Mouse (Mus musculus): Measurements from ENCODE around the gene Mex3d. TPM values are rescaled to one million over a fixed set of nuclear protein-coding genes. Genes with fewer than 3 reads are reported as not detected.

Mex3d gene
- total and polyA plus RNA-seq, 3 experiments, result 15.6 to 18.8 TPM; not detected in 1

- no peak for DNase-seq (ENCODE audit: low read depth, low spot score)
- Histone ChIP-seq H3K9me3 (replicated peaks; ENCODE audit: insufficient read depth, low read length) (no peaks in the 10 kb centered on the region), H3K4me3 (ENCODE audit: control insufficient read depth in 1 of 2, insufficient read depth in 1 of 2, low read depth in 2 of 2, low read length in 2 of 2) (no peak overlapping the region), H3K4me1 (ENCODE audit: control insufficient read depth in 1 of 2, insufficient read depth in 2 of 2, low read length in 2 of 2) (peaks cover 6 to 34% of the 10 kb centered on the region in 2 experiments; a peak in 3 of 4 replicates), H3K79me2 (ENCODE audit: control insufficient read depth, insufficient read depth, low read length, poor library complexity) (peaks cover 25% of the 10 kb centered on the region), H3K27ac (ENCODE audit: control insufficient read depth, low read depth, low read length) (no peak overlapping the region), H3K9ac (ENCODE audit: control insufficient read depth, low read depth, low read length, poor library complexity, severe bottlenecking) (peak overlapping the region; percentile 12; the same call in 1 of the 2 replicates), H3K27me3 (ENCODE audit: control insufficient read depth in 1 of 2, insufficient read depth in 2 of 2, low read length in 2 of 2) (no peaks in the 10 kb centered on the region), H3K36me3 (ENCODE audit: control insufficient read depth in 1 of 2, insufficient read depth in 2 of 2, low read length in 2 of 2) (peaks cover 0 to 27% of the 10 kb centered on the region in 2 experiments; a peak in 2 of 4 replicates)
- TF ChIP-seq EP300 (IDR thresholded peaks at IDR 0.05; ENCODE audit: low read depth in 1 of 2, low read length in 2 of 2) (no peak), USF2 (IDR thresholded peaks at IDR 0.05; ENCODE audit: borderline replicate concordance in 1 of 2, insufficient read depth in 1 of 2, low read depth in 1 of 2, low read length in 2 of 2) (no peak), HCFC1 (IDR thresholded peaks at IDR 0.05; ENCODE audit: low read depth, low read length) (no peak), NRF1 (IDR thresholded peaks at IDR 0.05; ENCODE audit: insufficient read depth, low read depth, low read length, poor library complexity, severe bottlenecking) (no peak), MXI1 (IDR thresholded peaks at IDR 0.05; ENCODE audit: low read depth, low read length) (no peak)
These were observed 47.4 kb upstream of the Mex3d start for GRCm38 (mm10) chr10:80434823-80435222.

- DNase-seq (ENCODE audit: low read depth, low spot score), result no peak
- Histone ChIP-seq H3K27ac (ENCODE audit: control insufficient read depth, low read depth, low read length) (peak overlapping the region; percentile 69), H3K9me3 (replicated peaks; ENCODE audit: insufficient read depth, low read length) (no peaks in the 10 kb centered on the region), H3K4me3 (ENCODE audit: control insufficient read depth in 1 of 2, insufficient read depth in 1 of 2, low read depth in 2 of 2, low read length in 2 of 2) (peak overlapping the region; percentile 5 to 53), H3K9ac (ENCODE audit: control insufficient read depth, low read depth, low read length, poor library complexity, severe bottlenecking) (peak overlapping the region; percentile 57), H3K36me3 (ENCODE audit: control insufficient read depth in 1 of 2, insufficient read depth in 2 of 2, low read length in 2 of 2) (peaks cover 0 to 27% of the 10 kb centered on the region in 2 experiments; a peak in 2 of 4 replicates), H3K79me2 (ENCODE audit: control insufficient read depth, insufficient read depth, low read length, poor library complexity) (peaks cover 25% of the 10 kb centered on the region), H3K4me1 (ENCODE audit: control insufficient read depth in 1 of 2, insufficient read depth in 2 of 2, low read length in 2 of 2) (peaks cover 6 to 34% of the 10 kb centered on the region in 2 experiments; a peak in 3 of 4 replicates), H3K27me3 (ENCODE audit: control insufficient read depth in 1 of 2, insufficient read depth in 2 of 2, low read length in 2 of 2) (no peaks in the 10 kb centered on the region)
- no peak for TF ChIP-seq SIN3A (IDR thresholded peaks at IDR 0.05; ENCODE audit: low read length)
- peak in 2 of 3 experiments; percentile 6 to 11; a peak in 1 of 6 replicates for TF ChIP-seq CTCF (IDR thresholded peaks at IDR 0.05 in 2 of 3, conservative IDR thresholded peaks at IDR 0.05 in 1 of 3; ENCODE audit: control insufficient read depth in 1 of 3, insufficient read depth in 1 of 3, low read depth in 2 of 3, low read length in 3 of 3, poor library complexity in 1 of 3, severe bottlenecking in 1 of 3)
These were observed 46.8 kb upstream of the Mex3d start for GRCm38 (mm10) chr10:80434233-80434592.

- peaks cover 6 to 34% of the 10 kb centered on the region in 2 experiments; a peak in 3 of 4 replicates for H3K4me1 ChIP-seq (ENCODE audit: control insufficient read depth in 1 of 2, insufficient read depth in 2 of 2, low read length in 2 of 2)
- no peaks in the 10 kb centered on the region for H3K9me3 ChIP-seq (replicated peaks; ENCODE audit: insufficient read depth, low read length)
- H3K27ac ChIP-seq (ENCODE audit: control insufficient read depth, low read depth, low read length), result peak within 1 kb of the TSS; percentile 100
- no peaks in the 10 kb centered on the region for H3K27me3 ChIP-seq (ENCODE audit: control insufficient read depth in 1 of 2, insufficient read depth in 2 of 2, low read length in 2 of 2)
- H3K4me3 ChIP-seq (ENCODE audit: control insufficient read depth in 1 of 2, insufficient read depth in 1 of 2, low read depth in 2 of 2, low read length in 2 of 2), result peak within 1 kb of the TSS; percentile 85 to 96
- peaks cover 25% of the 10 kb centered on the region for H3K79me2 ChIP-seq (ENCODE audit: control insufficient read depth, insufficient read depth, low read length, poor library complexity)
- H3K36me3 ChIP-seq (ENCODE audit: control insufficient read depth in 1 of 2, insufficient read depth in 2 of 2, low read length in 2 of 2), result peaks cover 0 to 27% of the 10 kb centered on the region in 2 experiments; a peak in 2 of 4 replicates
- peak within 1 kb of the TSS; percentile 97 for H3K9ac ChIP-seq (ENCODE audit: control insufficient read depth, low read depth, low read length, poor library complexity, severe bottlenecking)
- DNase-seq (ENCODE audit: low read depth, low spot score), result peak; percentile 99
- peak; percentile 81; the same call in 1 of the 2 replicates for TF ChIP-seq MAZ (IDR thresholded peaks at IDR 0.05; ENCODE audit: low read depth, low read length)
- TF ChIP-seq ETS1 (IDR thresholded peaks at IDR 0.05; ENCODE audit: low read depth, low read length), result 0 out of 2 replicates have a peak, but pooled peaks have one; percentile 48
- peak; percentile 94 for TF ChIP-seq CHD2 (IDR thresholded peaks at IDR 0.05; ENCODE audit: low read length)
- TF ChIP-seq E2F4 (IDR thresholded peaks at IDR 0.05; ENCODE audit: borderline replicate concordance, low read depth, low read length), result peak; percentile 85; the same call in 1 of the 2 replicates
- TF ChIP-seq TBP (IDR thresholded peaks at IDR 0.05; ENCODE audit: low read depth, low read length), result peak; percentile 93
- TF ChIP-seq ZMIZ1 (IDR thresholded peaks at IDR 0.05; ENCODE audit: low read depth, low read length), result peak; percentile 59
- TF ChIP-seq KAT2A (conservative IDR thresholded peaks at IDR 0.05; ENCODE audit: low read depth, low read length), result peak; percentile 96
- peak; percentile 88 for TF ChIP-seq HCFC1 (IDR thresholded peaks at IDR 0.05; ENCODE audit: low read depth, low read length)
- TF ChIP-seq MYC (IDR thresholded peaks at IDR 0.05; ENCODE audit: low read depth, low read length), result peak; percentile 78
- TF ChIP-seq SIN3A (IDR thresholded peaks at IDR 0.05; ENCODE audit: low read length), result peak; percentile 97
- no peak for TF ChIP-seq POLR2AphosphoS2 (IDR thresholded peaks at IDR 0.05; ENCODE audit: low read length)
- TF ChIP-seq USF1 (IDR thresholded peaks at IDR 0.05; ENCODE audit: low read depth, low read length), result no peak
- TF ChIP-seq ZC3H11A (IDR thresholded peaks at IDR 0.05; ENCODE audit: low read depth, low read length), result no peak
- no peak for TF ChIP-seq ZKSCAN1 (IDR thresholded peaks at IDR 0.05; ENCODE audit: low read depth, low read length)
- TF ChIP-seq SMC3 (IDR thresholded peaks at IDR 0.05; ENCODE audit: low read depth, low read length), result 0 out of 2 replicates have a peak, but pooled peaks have one; percentile 1
- TF ChIP-seq CHD1 (IDR thresholded peaks at IDR 0.05; ENCODE audit: low read depth, low read length), result no peak
- peak; percentile 71 for TF ChIP-seq TCF12 (IDR thresholded peaks at IDR 0.05; ENCODE audit: low read depth, low read length)
- no peak for TF ChIP-seq MAX (IDR thresholded peaks at IDR 0.05; ENCODE audit: low read length)
- TF ChIP-seq TAL1 (IDR thresholded peaks at IDR 0.05; ENCODE audit: low read length), result 0 out of 2 replicates have a peak, but pooled peaks have one; percentile 3
These were observed 46.2 kb upstream of the Mex3d start, which contains the start of gene Tcf3 for GRCm38 (mm10) chr10:80433513-80434232. Gene Tcf3 (minus strand): TSS chr10:80433647.
